Mouse (Mus musculus) gastrocnemius, postnatal 25 days (tissue): Measurements from ENCODE around the gene Pex6. TPM values are rescaled to one million over a fixed set of nuclear protein-coding genes. Genes with fewer than 3 reads are reported as not detected.
"Not testable (repeated sequence)": the region's sequence is repeated elsewhere in the genome, so short reads cannot be mapped to it uniquely, and the experiment has no call there.

Experiments used
- DNase-seq: peaks from one replicate; pipeline ENCODE4 v3.0.0; 2022
- total RNA-seq, 2 experiments: library from RNA; stranded (reverse); gene quantifications; 1 replicate in 1 of 2; 2 replicates in 1 of 2; pipeline ENCODE4 v1.2.3; 2021

Gene Pex6
- total RNA-seq, 2 experiments from 2014 or later = 12.5 to 14.0 TPM

DNA sequence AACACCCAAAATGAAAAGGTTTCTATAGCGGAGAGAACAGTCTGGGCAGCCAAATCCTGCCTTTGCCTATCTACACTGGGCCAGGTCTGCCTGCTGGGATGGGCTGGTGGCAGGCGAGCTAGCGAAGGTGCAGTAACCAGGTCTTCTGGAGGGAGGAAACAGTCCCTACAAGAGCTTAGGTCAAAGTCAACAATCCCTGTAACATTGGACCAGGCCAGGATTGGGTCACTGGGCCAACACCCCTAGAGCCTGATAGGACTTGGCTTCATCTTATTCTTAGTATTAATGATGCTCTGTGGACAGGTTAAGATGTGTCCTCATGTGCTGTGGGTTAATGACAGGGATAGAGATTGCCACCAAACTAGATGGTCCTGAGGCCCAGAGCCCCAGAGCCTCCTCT lies 22.8 kb downstream of the Pex6 start:
- no peak for DNase-seq

- DNase-seq = no peak
Observed at GRCm38 (mm10) chr17:46735287-46735686, 24.0 kb downstream of the Pex6 start.

DNA sequence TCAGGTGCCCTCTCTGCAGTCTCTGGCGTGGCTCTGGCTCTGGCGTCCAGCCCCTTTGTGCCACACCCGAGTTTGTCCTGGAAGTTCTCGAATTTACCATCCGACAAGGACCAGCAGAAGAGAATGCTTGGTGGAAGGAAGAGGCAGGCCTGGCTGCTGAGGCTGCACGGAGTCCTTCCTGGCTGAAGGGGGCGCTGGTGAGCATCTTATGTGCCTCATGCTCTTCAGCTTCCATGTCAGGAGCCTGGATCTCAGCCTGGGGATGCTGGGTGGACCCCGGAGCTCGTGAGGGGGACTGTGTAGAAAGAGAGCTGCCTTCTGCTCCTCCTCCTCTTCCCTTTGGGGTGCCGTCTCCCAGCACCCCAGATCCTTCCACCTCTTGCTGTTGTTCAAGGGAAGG lies 24.9 kb downstream of the Pex6 start:
- DNase-seq = no peak

DNA sequence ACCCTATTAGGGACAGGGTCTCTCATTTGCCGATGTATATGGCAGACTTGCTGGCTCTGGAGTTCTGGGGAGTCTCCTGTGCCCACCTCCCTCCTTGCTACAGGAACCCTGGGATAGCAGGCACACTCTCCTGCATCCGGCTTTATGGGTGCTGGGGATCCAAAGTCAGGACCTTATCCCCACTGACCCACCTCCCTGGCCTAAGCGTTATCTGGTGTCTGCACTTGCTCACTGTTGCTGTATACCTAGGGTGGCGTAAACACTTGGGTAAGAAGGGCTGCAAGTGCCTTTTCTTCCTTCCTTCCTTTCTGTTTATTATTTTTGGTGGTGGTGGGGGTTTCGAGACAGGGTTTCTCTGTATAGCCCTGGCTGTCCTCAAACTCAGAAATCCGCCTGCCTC lies 30.0 kb downstream of the Pex6 start:
- no peak for DNase-seq

DNA sequence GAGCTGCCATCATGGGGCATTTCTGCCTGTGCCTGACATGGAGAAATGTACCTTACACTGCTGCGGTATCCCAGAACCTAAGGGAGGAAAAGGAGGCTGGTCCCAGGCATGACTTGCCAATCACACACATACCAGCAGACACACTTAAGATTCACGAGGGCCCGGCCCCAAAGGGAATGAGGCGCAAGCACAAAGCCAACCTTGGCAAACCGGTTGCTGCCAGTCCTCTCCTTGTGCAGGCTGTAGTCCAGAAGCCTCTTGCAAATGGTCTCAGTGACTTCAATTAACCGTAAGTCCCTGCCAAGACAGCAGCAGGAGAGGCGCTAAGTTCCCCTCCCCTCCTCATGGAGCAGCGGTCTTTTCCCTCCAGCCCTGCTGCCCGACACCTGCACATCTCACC lies 31.7 kb downstream of the Pex6 start:
- no peak for DNase-seq

GRCm38 (mm10) chr17:46745506-46745905 lies 34.2 kb downstream of the Pex6 start:
- DNase-seq = no peak

DNA sequence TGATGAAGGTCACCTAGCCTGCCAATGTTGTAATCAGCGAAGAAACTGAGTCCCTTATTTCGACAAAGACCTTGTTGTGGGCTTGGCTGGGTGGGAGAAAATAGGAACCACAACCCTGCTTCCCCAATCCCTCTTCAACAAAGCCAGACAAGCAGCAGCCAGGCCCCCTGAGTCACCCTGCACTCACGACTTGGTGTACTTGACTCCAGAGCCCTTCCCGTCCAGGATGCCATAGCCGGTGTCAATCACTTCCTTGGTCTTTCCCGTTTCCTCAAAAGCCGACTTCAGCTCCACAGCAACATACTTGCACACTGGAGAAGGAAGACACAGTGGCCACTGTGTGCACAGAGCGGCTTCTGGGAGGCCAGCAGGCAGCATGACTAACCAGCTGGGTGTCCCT lies 36.0 kb downstream of the Pex6 start:
- no peak for DNase-seq

DNA sequence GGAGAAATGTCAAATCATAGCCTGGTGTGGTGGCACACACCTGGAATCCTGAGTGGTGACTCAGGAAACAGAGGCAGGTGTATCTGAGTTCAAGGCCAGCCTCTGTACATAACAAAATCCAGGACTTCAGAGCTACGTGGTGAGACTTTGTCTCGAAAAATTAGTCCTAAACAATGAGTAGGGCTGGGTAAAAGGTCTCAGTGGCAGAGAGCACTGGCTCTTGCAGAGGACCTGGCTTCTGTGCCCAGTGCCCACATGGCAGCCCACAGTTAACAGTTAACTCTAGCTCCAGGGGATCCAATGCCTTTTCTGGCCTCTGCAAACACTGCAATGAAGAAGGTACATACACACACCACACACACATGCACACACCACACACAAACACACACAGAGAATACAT lies 36.5 kb downstream of the Pex6 start:
- no peak for DNase-seq

- DNase-seq = no peak
Observed at GRCm38 (mm10) chr17:46749282-46749681, 38.0 kb downstream of the Pex6 start.

DNA sequence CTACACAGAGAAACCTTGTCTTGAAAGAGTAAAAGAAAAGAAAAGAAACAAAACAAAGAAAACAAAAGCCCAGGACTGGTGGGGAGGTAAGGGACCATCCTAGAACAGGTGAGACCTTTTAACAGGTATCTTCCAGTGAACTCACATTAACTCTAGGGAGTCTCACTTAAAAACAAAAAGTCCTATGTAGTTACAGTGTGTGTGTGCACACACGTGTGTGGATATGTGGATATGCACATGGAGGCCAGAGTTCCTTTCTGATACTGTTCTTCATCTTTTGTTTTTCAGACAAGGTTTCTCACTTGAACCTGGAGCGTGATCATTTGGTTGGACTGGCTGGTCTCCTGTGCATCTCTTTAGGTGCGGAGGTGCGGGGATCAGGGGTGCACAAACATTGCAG lies 39.3 kb downstream of the Pex6 start:
- no peak for DNase-seq

DNA sequence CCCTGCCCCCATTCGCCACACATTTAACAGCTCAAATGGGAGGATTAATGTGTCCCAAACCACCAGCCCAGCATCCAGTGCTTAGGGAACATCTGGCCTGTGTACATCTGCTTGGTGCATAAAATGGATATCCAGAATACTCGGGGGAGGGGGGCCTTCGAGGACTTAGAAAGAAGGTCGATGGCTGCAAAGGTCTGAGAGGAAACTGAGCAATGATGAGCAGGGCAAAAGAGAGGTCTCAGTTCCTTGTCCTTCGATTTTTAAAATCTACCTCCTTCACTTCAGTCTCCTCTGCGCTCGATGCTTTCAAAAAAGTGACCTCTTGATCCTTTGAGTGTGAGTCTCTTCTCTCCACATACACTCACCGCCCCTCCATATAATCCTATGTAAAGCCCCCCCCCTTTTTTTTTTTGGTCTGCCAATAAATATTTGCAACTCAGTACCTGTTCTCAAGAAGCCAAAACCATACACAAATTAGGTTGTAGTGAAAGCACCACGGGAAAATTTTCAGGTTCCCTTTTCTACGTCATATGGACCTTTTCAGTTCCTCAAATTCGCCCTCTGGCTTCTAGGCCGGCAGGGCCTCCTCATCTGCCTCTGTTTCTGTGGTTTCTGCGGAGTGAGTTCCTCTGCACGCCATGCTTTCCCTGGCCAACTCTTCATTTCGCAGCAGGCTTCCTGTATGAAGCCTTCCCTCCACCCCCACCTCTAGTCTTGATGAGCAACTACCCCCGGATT lies 40.0 kb downstream of the Pex6 start:
- DNase-seq = no peak

- peak; percentile 98 for DNase-seq
Observed at GRCm38 (mm10) chr17:46751794-46752556, 40.7 kb downstream of the Pex6 start, which contains the start of gene Cnpy3. Gene Cnpy3, minus strand, starts transcription at chr17:46752214.

- DNase-seq = no peak
Observed at GRCm38 (mm10) chr17:46758753-46759152, 47.5 kb downstream of the Pex6 start.

GRCm38 (mm10) chr17:46763544-46763943 lies 52.3 kb downstream of the Pex6 start, which contains the start of gene Ptcra:
Gene Ptcra, minus strand, starts transcription at chr17:46763712.
- no peak for DNase-seq

- not testable (repeated sequence) for DNase-seq
Observed at GRCm38 (mm10) chr17:46764916-46765315, 53.7 kb downstream of the Pex6 start.

GRCm38 (mm10) chr17:46767868-46768267 lies 56.6 kb downstream of the Pex6 start:
- no peak for DNase-seq

DNA sequence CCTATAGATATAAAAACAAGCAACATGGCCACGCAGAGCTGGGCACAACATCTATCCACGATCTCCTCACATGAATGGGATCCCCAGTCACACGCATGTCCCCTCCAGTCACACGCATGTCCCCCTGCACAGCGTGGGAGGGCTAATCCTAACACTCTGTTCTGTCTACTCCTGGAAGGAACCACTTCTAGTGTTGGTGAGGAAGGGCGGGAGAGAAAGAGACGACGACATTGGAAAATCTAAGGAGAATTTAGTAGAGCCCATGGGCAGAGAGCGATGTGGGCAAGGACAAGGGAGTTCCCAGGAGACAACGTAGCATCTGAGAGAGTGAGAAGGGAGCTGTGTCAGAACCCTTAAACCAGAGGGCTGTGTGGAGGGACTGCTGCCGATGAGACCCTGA lies 59.3 kb downstream of the Pex6 start:
- no peak for DNase-seq

DNA sequence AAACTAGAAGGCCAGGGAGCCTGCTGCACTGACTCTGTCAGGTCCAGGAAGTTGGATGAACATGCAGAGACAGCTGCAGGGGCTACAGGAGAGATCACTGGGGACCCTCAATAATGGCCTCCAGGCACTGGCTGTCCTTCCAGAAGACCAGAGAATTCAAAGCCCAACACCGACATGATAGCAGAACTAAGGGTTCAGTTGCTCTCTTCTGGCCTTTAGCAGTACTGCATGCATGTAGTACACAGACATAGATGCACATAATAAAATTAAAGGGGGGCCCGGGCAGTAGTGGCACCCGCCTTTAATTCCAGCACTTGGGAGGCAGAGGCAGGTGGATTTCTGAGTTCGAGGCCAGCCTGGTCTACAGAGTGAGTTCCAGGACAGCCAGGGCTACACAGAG lies 59.8 kb downstream of the Pex6 start:
- DNase-seq = no peak

DNA sequence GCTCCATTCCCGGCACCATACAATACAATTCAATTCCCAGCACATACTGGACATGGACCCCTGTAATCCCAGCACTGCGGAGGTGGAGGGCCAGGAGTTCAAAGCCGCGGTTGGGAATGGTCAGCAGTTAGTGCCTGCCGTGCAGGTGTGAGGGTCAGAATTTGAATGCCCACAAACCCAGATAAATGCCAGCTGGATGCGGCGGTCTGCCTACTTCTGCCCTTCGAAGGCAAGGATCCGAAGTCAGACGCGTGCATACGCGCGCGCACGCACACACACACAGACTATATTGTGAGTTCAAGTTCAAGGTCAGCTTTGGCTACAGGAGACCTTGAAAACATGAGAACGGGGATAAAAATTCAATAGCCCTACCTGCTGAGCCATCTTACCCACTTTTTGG lies 60.4 kb downstream of the Pex6 start:
- DNase-seq = no peak

- no peak for DNase-seq
Observed at GRCm38 (mm10) chr17:46772038-46772403, 60.8 kb downstream of the Pex6 start.

GRCm38 (mm10) chr17:46772404-46773277 lies 61.4 kb downstream of the Pex6 start, which contains the start of gene 2310039H08Rik:
Gene 2310039H08Rik, plus strand, starts transcription at chr17:46772635.
- DNase-seq = peak; percentile 84

- DNase-seq = no peak
Observed at GRCm38 (mm10) chr17:46773278-46774130, 62.2 kb downstream of the Pex6 start.
